33 mouse cellular contexts compared by ENCODE assay signal in the genomic region with DNA sequence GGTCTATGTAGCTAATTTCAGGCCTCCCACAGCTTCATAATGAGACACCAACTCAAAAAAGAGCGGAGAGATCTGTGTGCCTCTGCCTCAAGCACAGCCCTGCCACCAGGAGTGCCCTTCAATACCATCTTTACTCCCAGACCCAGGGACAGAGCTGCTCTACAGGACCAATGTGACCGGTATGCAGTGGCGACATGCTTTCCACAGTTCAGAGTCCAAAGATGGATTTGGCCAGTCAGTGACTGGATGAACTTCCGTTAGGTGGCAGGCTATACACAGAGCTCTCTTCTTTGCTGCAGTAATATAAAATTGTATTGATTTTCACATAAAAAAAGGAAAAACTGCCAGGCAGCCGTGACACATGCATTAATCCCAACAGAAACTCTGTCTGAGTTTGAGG. TPM values are rescaled to one million over a fixed set of nuclear protein-coding genes. Genes with fewer than 3 reads are reported as not detected.
DNase-seq lines count a peak whose midpoint lies in the region; ATAC-seq and TF ChIP-seq lines count a peak whose summit lies in the region.
"Had no signal": no experiment of that assay in that cellular context is flagged by ENCODE, and none has a peak within 500 bp of the region (broad histone marks: within the 10 kb centered on the region; RNA-seq: fewer than 3 reads in every experiment).

No protein-coding gene starts in this region.

- peaks cover 10% of the 10 kb centered on the region for H3K4me1 ChIP-seq in liver, adult 2 months (ENCODE audit: control insufficient read depth, insufficient read depth, low read length)
- peaks cover 3% of the 10 kb centered on the region; the same call in 1 of the 2 replicates for H3K4me1 ChIP-seq in liver, embryonic 11.5 days (replicated peaks; ENCODE audit: control insufficient read depth, insufficient read depth, low read length)
- H3K4me1 ChIP-seq in intestine, embryonic 15.5 days (replicated peaks): no peaks in the 10 kb centered on the region
- no peaks in the 10 kb centered on the region for H3K4me1 ChIP-seq in stomach, postnatal 0 days (replicated peaks; ENCODE audit: control insufficient read depth, insufficient read depth)
- H3K4me1 ChIP-seq: embryonic facial prominence, embryonic 12.5 days; hindbrain, embryonic 13.5 days; lung, embryonic 15.5 days; midbrain, embryonic 10.5 days; midbrain, embryonic 15.5 days; neural tube, embryonic 15.5 days had no signal

- peak overlapping the region; percentile 47 for H3K27ac ChIP-seq in liver, adult 2 months (replicated peaks; ENCODE audit: insufficient read depth, low read depth, low read length)
- H3K27ac ChIP-seq in liver, embryonic 11.5 days (ENCODE audit: low read depth, low read length): no peak overlapping the region
- no peak overlapping the region for H3K27ac ChIP-seq in intestine, embryonic 15.5 days
- no peak overlapping the region for H3K27ac ChIP-seq in stomach, postnatal 0 days (replicated peaks)
- H3K27ac ChIP-seq: embryonic facial prominence, embryonic 12.5 days; hindbrain, embryonic 13.5 days; liver, embryonic 14.5 days; lung, embryonic 15.5 days; midbrain, embryonic 10.5 days; midbrain, embryonic 15.5 days; neural tube, embryonic 15.5 days had no signal

- H3K79me2 ChIP-seq in liver, adult 2 months (ENCODE audit: control insufficient read depth, insufficient read depth, low read length): peaks cover 7% of the 10 kb centered on the region; the same call in 1 of the 2 replicates

- 35% methylated on average over 5 of the region's 5 CpGs for WGBS in liver, adult 2 months
- 89% methylated on average over 5 of the region's 5 CpGs for WGBS in liver, embryonic 11.5 days
- 88% methylated on average over 5 of the region's 5 CpGs for WGBS in intestine, embryonic 15.5 days
- 87% methylated on average over 5 of the region's 5 CpGs for WGBS in stomach, postnatal 0 days

- no peak for TF ChIP-seq POLR2A in liver, adult 2 months (IDR thresholded peaks at IDR 0.05; ENCODE audit: extremely low read depth, insufficient read depth, low read length)

- no peak overlapping the region for H3K9ac ChIP-seq in liver, adult 2 months (ENCODE audit: low read depth, low read length)
- no peak overlapping the region for H3K9ac ChIP-seq in liver, embryonic 11.5 days (ENCODE audit: low read depth, low read length)
- no peak overlapping the region for H3K9ac ChIP-seq in intestine, embryonic 15.5 days
- no peak overlapping the region for H3K9ac ChIP-seq in stomach, postnatal 0 days (ENCODE audit: low read length)
- H3K9ac ChIP-seq: embryonic facial prominence, embryonic 12.5 days; hindbrain, embryonic 13.5 days; liver, embryonic 14.5 days; lung, embryonic 15.5 days; midbrain, embryonic 15.5 days; neural tube, embryonic 15.5 days had no signal

- ATAC-seq in liver, embryonic 11.5 days (replicated peaks; ENCODE audit: low FRiP score): no peak
- 0 out of 2 replicates have a peak, but pooled peaks have one; percentile 39 for ATAC-seq in intestine, embryonic 15.5 days
- peak; percentile 69; the same call in 1 of the 2 replicates for ATAC-seq in stomach, postnatal 0 days (ENCODE audit: low FRiP score, low TSS enrichment)
- ATAC-seq: forebrain, embryonic 14.5 days; midbrain, embryonic 15.5 days had no signal

- DNase-seq in kidney, adult 9 months: peak; percentile 40
- DNase-seq in kidney, postnatal 10 days: no peak
- peak; percentile 91 for DNase-seq in liver, adult 2 months (ENCODE audit: extremely low read depth, low read depth, low spot score)
- DNase-seq in liver, embryonic 11.5 days (ENCODE audit: low spot score): no peak
- no peak for DNase-seq in stomach, postnatal 0 days (ENCODE audit: low spot score)
- no peak for DNase-seq in left cerebral cortex, postnatal 4 days
- DNase-seq in thymus, postnatal 0 days (ENCODE audit: low spot score): no peak
- DNase-seq: adrenal gland, postnatal 14 days; cerebellum, adult 11 months; cerebellum, adult 9-10 months; cerebellum, postnatal 36 days; embryo, embryonic 11 days; gastrocnemius, postnatal 25 days; heart, adult 11 months; heart, postnatal 4 days; layer of hippocampus, adult 9-11 months; right cerebral cortex, postnatal 25 days had no signal

- no peak overlapping the region for H3K4me3 ChIP-seq in liver, adult 2 months (ENCODE audit: insufficient read depth, low read depth, low read length)
- H3K4me3 ChIP-seq in liver, embryonic 11.5 days (ENCODE audit: low read depth, low read length): no peak overlapping the region
- no peak overlapping the region for H3K4me3 ChIP-seq in intestine, embryonic 15.5 days (replicated peaks)
- no peak overlapping the region for H3K4me3 ChIP-seq in stomach, postnatal 0 days (ENCODE audit: low read depth, low read length)
- H3K4me3 ChIP-seq: embryonic facial prominence, embryonic 12.5 days; hindbrain, embryonic 13.5 days; lung, embryonic 15.5 days; midbrain, embryonic 10.5 days; midbrain, embryonic 15.5 days; neural tube, embryonic 15.5 days had no signal

- no peaks in the 10 kb centered on the region for H3K9me3 ChIP-seq in liver, embryonic 11.5 days (ENCODE audit: control insufficient read depth, low read length)
- H3K9me3 ChIP-seq in intestine, embryonic 15.5 days: no peaks in the 10 kb centered on the region
- H3K9me3 ChIP-seq in stomach, postnatal 0 days (ENCODE audit: control insufficient read depth, low read length): no peaks in the 10 kb centered on the region
- H3K9me3 ChIP-seq: embryonic facial prominence, embryonic 12.5 days; hindbrain, embryonic 13.5 days; lung, embryonic 15.5 days; midbrain, embryonic 10.5 days; midbrain, embryonic 15.5 days; neural tube, embryonic 15.5 days had no signal

- no peak overlapping the region for H3K4me2 ChIP-seq in liver, embryonic 11.5 days
- no peak overlapping the region for H3K4me2 ChIP-seq in intestine, embryonic 15.5 days (replicated peaks)
- H3K4me2 ChIP-seq in stomach, postnatal 0 days (replicated peaks; ENCODE audit: low read depth): no peak overlapping the region
- H3K4me2 ChIP-seq: embryonic facial prominence, embryonic 12.5 days; heart, embryonic 11.5 days; hindbrain, embryonic 13.5 days; lung, embryonic 15.5 days; midbrain, embryonic 15.5 days; neural tube, embryonic 15.5 days had no signal

- no peak for TF ChIP-seq EP300 in stomach, postnatal 0 days (optimal IDR thresholded peaks at IDR 0.05)

- H3K36me3 ChIP-seq in liver, adult 2 months (ENCODE audit: control insufficient read depth, insufficient read depth, low read length): peaks cover 4% of the 10 kb centered on the region; the same call in 1 of the 2 replicates
- H3K36me3 ChIP-seq in liver, embryonic 11.5 days (ENCODE audit: control insufficient read depth, insufficient read depth, low read length): no peaks in the 10 kb centered on the region; the same call in none of the 2 replicates
- H3K36me3 ChIP-seq in intestine, embryonic 15.5 days: no peaks in the 10 kb centered on the region
- 0 out of 2 replicates have a peak, but pooled peaks cover 2% of the 10 kb centered on the region for H3K36me3 ChIP-seq in stomach, postnatal 0 days (ENCODE audit: control insufficient read depth, insufficient read depth, low read length)
- H3K36me3 ChIP-seq: embryonic facial prominence, embryonic 12.5 days; hindbrain, embryonic 13.5 days; midbrain, embryonic 10.5 days; midbrain, embryonic 15.5 days had no signal

- intact Hi-C loops in left cerebral cortex, postnatal 4 days (cut with DNase I): no loop called here

- peak; percentile 34 for TF ChIP-seq CTCF in liver, adult 2 months (IDR thresholded peaks at IDR 0.05; ENCODE audit: low read depth, low read length)
- peak; percentile 19; the same call in 1 of the 2 replicates for TF ChIP-seq CTCF in stomach, postnatal 0 days (IDR thresholded peaks at IDR 0.05; ENCODE audit: low read depth)

- H3K27me3 ChIP-seq in liver, adult 2 months (ENCODE audit: control insufficient read depth, insufficient read depth, low read length): no peaks in the 10 kb centered on the region
- no peaks in the 10 kb centered on the region for H3K27me3 ChIP-seq in liver, embryonic 11.5 days (replicated peaks; ENCODE audit: control insufficient read depth, insufficient read depth, low read length)
- no peaks in the 10 kb centered on the region for H3K27me3 ChIP-seq in intestine, embryonic 15.5 days (replicated peaks)
- H3K27me3 ChIP-seq in stomach, postnatal 0 days (ENCODE audit: control insufficient read depth, insufficient read depth, low read length): no peaks in the 10 kb centered on the region
- H3K27me3 ChIP-seq: embryonic facial prominence, embryonic 12.5 days; hindbrain, embryonic 13.5 days; lung, embryonic 15.5 days; midbrain, embryonic 15.5 days; neural tube, embryonic 15.5 days had no signal

RNA-seq across cellular contexts. Expression of gene Slc35a3, which starts 8.8 kb away (rescaled TPM):
- 36.4 and 42.3 TPM in 2 replicates for total RNA-seq in liver, adult 2 months (2014; rRNA removed)
- polyA plus RNA-seq in liver, adult 2 months (2012; rRNA removed): 7.3 and 8.0 TPM in 2 replicates
- 20.0 TPM in 2 replicates for polyA plus RNA-seq in liver, embryonic 11.5 days (2014; fragmentation: Nextera tagmentation; extraction: Ambion mirVana)
- 18.5 and 19.4 TPM in 2 replicates for polyA plus RNA-seq in intestine, embryonic 15.5 days (2015; fragmentation: Nextera tagmentation; extraction: Ambion mirVana)
- 25.2 and 25.3 TPM in 2 replicates for polyA plus RNA-seq in stomach, postnatal 0 days (2015; fragmentation: Nextera tagmentation; extraction: Ambion mirVana)
- total RNA-seq in left cerebral cortex, postnatal 4 days (2021): 10 to 100 TPM; 14.6 to 15.8 TPM
- 8.9 and 9.1 TPM in 2 replicates for polyA plus RNA-seq in thymus, postnatal 0 days (2015; fragmentation: Nextera tagmentation; extraction: Ambion mirVana)

RNA-seq across cellular contexts. Expression of gene Gm43191, which starts 22.8 kb away (rescaled TPM):
- total RNA-seq in liver, adult 2 months (2014; rRNA removed): not detected in 2 replicates
- not detected in 2 replicates for polyA plus RNA-seq in liver, adult 2 months (2012; rRNA removed)
- 0.30 TPM in 1 of 2 replicates, not detected in the other for polyA plus RNA-seq in liver, embryonic 11.5 days (2014; fragmentation: Nextera tagmentation; extraction: Ambion mirVana)
- polyA plus RNA-seq in intestine, embryonic 15.5 days (2015; fragmentation: Nextera tagmentation; extraction: Ambion mirVana): not detected in 2 replicates
- not detected in 2 replicates for polyA plus RNA-seq in stomach, postnatal 0 days (2015; fragmentation: Nextera tagmentation; extraction: Ambion mirVana)
- total RNA-seq in left cerebral cortex, postnatal 4 days (2021): under 1 TPM in 1 of 2 experiments, not detected in 1; 0.68 TPM
- polyA plus RNA-seq in thymus, postnatal 0 days (2015; fragmentation: Nextera tagmentation; extraction: Ambion mirVana): not detected in 2 replicates
- total RNA-seq: adrenal gland, postnatal 14 days; gastrocnemius, adult 18-20 months; gastrocnemius, postnatal 25 days; megakaryocyte progenitor cell, adult 5-6 weeks had no signal
- polyA plus RNA-seq: embryonic facial prominence, embryonic 12.5 days; forebrain, embryonic 14.5 days; frontal cortex, adult 2 months; heart, embryonic 11.5 days; heart, postnatal 0 days; limb, embryonic 11.5 days; liver, embryonic 14.5 days; lung, embryonic 15.5 days; midbrain, embryonic 10.5 days; midbrain, embryonic 15.5 days; neural tube, embryonic 15.5 days; testis, adult 2 months had no signal

RNA-seq across cellular contexts. Expression of gene Mfsd14a, which starts 41.4 kb away (rescaled TPM):
- 34.4 and 35.6 TPM in 2 replicates for total RNA-seq in liver, adult 2 months (2014; rRNA removed)
- polyA plus RNA-seq in liver, adult 2 months (2012; rRNA removed): 14.3 and 14.5 TPM in 2 replicates
- polyA plus RNA-seq in liver, embryonic 11.5 days (2014; fragmentation: Nextera tagmentation; extraction: Ambion mirVana): 67.4 and 75.0 TPM in 2 replicates
- polyA plus RNA-seq in intestine, embryonic 15.5 days (2015; fragmentation: Nextera tagmentation; extraction: Ambion mirVana): 82.6 and 87.3 TPM in 2 replicates
- polyA plus RNA-seq in stomach, postnatal 0 days (2015; fragmentation: Nextera tagmentation; extraction: Ambion mirVana): 50.4 and 51.1 TPM in 2 replicates
- 10 to 100 TPM; 49.7 to 55.7 TPM for total RNA-seq in left cerebral cortex, postnatal 4 days (2021)
- polyA plus RNA-seq in thymus, postnatal 0 days (2015; fragmentation: Nextera tagmentation; extraction: Ambion mirVana): 68.6 and 69.9 TPM in 2 replicates

Comparison
In these comparisons a context has a peak if more than half of its experiments do, and no peak if none do; other contexts are left out.
1. DNase-seq: peak in kidney, adult 9 months (single experiment) and liver, adult 2 months (single experiment); none in kidney, postnatal 10 days (single experiment), liver, embryonic 11.5 days (single experiment), stomach, postnatal 0 days (single experiment), left cerebral cortex, postnatal 4 days (single experiment) and thymus, postnatal 0 days (single experiment).